Mouse (Mus musculus): ENCODE results near the gene Susd3. TPM values are rescaled to one million over a fixed set of nuclear protein-coding genes. Genes with fewer than 3 reads are reported as not detected.

Susd3 gene
- polyA plus RNA-seq, 1 experiment, result 139 TPM

DNA sequence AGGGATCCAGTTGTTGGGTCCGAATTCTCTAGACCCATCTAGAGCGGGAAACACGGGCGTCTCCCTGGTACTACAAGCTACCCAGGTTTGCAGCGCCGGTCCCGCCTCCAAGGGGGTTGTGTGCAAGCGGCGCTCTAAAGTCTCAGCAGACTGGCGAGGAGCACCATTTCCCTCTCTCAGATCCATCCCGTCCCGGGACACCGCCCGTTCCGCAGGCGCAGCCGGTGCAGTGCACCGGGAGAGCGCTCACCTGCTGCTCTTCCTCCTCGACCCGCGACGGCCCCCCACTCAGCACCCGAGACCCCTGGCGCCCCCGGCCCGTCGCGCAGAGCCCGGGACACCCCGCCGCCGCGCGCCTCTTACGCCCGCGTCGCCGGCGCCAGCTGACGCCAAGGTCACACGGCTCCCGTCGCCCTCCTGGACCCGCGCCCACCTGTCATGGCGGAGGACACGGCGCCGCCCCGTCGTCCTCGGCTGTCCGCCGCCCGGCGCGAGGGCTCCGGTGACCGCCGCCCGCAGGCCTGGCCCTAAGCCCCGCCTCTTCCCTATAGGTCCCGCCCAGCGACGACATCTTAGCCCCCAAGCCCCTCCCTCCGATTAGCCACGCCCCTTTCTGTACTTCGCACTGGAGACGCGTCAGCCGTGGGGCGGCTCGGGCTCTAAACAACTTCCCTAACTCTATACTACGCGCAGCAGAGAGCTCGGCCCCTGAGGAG is 32.8 kb downstream of the Susd3 start, which contains the start of gene Card19:
Gene Card19 (minus strand): TSS at position 534 of the 716 bp plus-strand sequence.
- TF ChIP-seq CTCF (IDR thresholded peaks at IDR 0.05; ENCODE audit: low read depth, low read length) (no peak), POLR2A (IDR thresholded peaks at IDR 0.05; ENCODE audit: borderline replicate concordance, low read depth, low read length) (no peak)
- Histone ChIP-seq H3K27ac (ENCODE audit: insufficient read depth, low read depth, low read length) (peak within 1 kb of the TSS; percentile 72), H3K4me1 (ENCODE audit: control insufficient read depth, insufficient read depth, low read length) (peaks cover 35% of the 10 kb centered on the region), H3K4me3 (ENCODE audit: insufficient read depth, low read length) (peak within 1 kb of the TSS; percentile 77)

- Histone ChIP-seq H3K27ac (ENCODE audit: insufficient read depth, low read depth, low read length) (peak overlapping the region; percentile 62), H3K4me1 (ENCODE audit: control insufficient read depth, insufficient read depth, low read length) (peaks cover 39% of the 10 kb centered on the region), H3K4me3 (ENCODE audit: insufficient read depth, low read length) (peak overlapping the region; percentile 77)
- TF ChIP-seq POLR2A (IDR thresholded peaks at IDR 0.05; ENCODE audit: borderline replicate concordance, low read depth, low read length) (no peak), CTCF (IDR thresholded peaks at IDR 0.05; ENCODE audit: low read depth, low read length) (no peak)
Observed at GRCm38 (mm10) chr13:49215128-49215503, 33.4 kb downstream of the Susd3 start.

GRCm38 (mm10) chr13:49214454-49214853 is 34.1 kb downstream of the Susd3 start:
- Histone ChIP-seq H3K4me3 (ENCODE audit: insufficient read depth, low read length) (peak overlapping the region; percentile 77), H3K27ac (ENCODE audit: insufficient read depth, low read depth, low read length) (peak overlapping the region; percentile 86), H3K4me1 (ENCODE audit: control insufficient read depth, insufficient read depth, low read length) (peaks cover 39% of the 10 kb centered on the region)
- TF ChIP-seq CTCF (IDR thresholded peaks at IDR 0.05; ENCODE audit: low read depth, low read length) (no peak), POLR2A (IDR thresholded peaks at IDR 0.05; ENCODE audit: borderline replicate concordance, low read depth, low read length) (no peak)

- peak overlapping the region; percentile 77 for H3K4me3 ChIP-seq (ENCODE audit: insufficient read depth, low read length)
- H3K27ac ChIP-seq (ENCODE audit: insufficient read depth, low read depth, low read length), result peak overlapping the region; percentile 86
- peaks cover 39% of the 10 kb centered on the region for H3K4me1 ChIP-seq (ENCODE audit: control insufficient read depth, insufficient read depth, low read length)
- TF ChIP-seq CTCF (IDR thresholded peaks at IDR 0.05; ENCODE audit: low read depth, low read length) (no peak), POLR2A (IDR thresholded peaks at IDR 0.05; ENCODE audit: borderline replicate concordance, low read depth, low read length) (no peak)
Observed at GRCm38 (mm10) chr13:49213531-49213932, 35.0 kb downstream of the Susd3 start.

DNA sequence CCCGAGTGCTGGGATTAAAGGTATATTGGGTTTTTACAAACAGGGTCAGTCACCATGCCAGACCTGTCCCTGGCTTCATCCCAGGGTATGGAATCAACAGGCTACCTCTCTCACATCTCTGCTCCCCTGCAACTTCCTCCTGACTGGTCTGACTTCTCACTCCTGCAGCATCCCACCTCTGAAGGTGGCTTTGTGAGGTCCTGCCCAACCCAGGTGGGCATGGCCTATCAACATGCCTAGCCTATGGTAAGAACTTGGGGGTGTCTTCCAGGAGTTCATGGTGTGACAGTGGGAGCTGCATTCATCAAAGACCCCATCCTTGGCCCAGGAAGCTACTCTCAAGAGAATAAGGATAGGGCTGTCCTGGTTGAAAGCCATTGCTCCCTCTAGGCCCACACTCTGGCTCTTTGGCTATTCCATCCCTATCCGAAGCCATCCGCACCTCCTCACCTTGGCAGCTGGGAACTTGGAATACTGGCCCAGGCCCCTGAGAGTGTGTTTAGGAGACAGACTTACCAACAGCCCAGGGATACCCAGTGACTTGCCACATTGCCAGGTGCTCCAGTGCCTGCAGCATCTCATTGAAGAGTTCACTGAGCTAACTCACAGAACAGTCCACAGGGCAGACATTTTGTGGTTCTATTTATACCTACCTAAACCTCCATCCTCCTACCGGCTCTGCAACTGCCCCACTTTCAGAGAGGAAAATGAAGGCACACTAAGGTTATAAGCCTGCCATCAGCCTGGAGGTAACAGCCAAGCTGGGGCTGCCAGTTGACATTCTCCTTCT is 35.6 kb downstream of the Susd3 start:
- H3K4me3 ChIP-seq (ENCODE audit: insufficient read depth, low read length), result peak overlapping the region; percentile 77
- TF ChIP-seq POLR2A (IDR thresholded peaks at IDR 0.05; ENCODE audit: borderline replicate concordance, low read depth, low read length) (no peak), CTCF (IDR thresholded peaks at IDR 0.05; ENCODE audit: low read depth, low read length) (no peak)
- peak overlapping the region; percentile 86 for H3K27ac ChIP-seq (ENCODE audit: insufficient read depth, low read depth, low read length)
- peaks cover 41% of the 10 kb centered on the region for H3K4me1 ChIP-seq (ENCODE audit: control insufficient read depth, insufficient read depth, low read length)

- no peak overlapping the region for H3K27ac ChIP-seq (ENCODE audit: insufficient read depth, low read depth, low read length)
- H3K4me1 ChIP-seq (ENCODE audit: control insufficient read depth, insufficient read depth, low read length), result peaks cover 52% of the 10 kb centered on the region
- no peak for TF ChIP-seq POLR2A (IDR thresholded peaks at IDR 0.05; ENCODE audit: borderline replicate concordance, low read depth, low read length)
- no peak for TF ChIP-seq CTCF (IDR thresholded peaks at IDR 0.05; ENCODE audit: low read depth, low read length)
- H3K4me3 ChIP-seq (ENCODE audit: insufficient read depth, low read length), result no peak overlapping the region
Observed at GRCm38 (mm10) chr13:49209306-49209705, 39.2 kb downstream of the Susd3 start.

GRCm38 (mm10) chr13:49206341-49206740 is 42.2 kb downstream of the Susd3 start:
- Histone ChIP-seq H3K27ac (ENCODE audit: insufficient read depth, low read depth, low read length) (peak overlapping the region; percentile 40; the same call in 1 of the 2 replicates), H3K4me3 (ENCODE audit: insufficient read depth, low read length) (no peak overlapping the region), H3K4me1 (ENCODE audit: control insufficient read depth, insufficient read depth, low read length) (peaks cover 50% of the 10 kb centered on the region)
- TF ChIP-seq POLR2A (IDR thresholded peaks at IDR 0.05; ENCODE audit: borderline replicate concordance, low read depth, low read length), result no peak
- no peak for TF ChIP-seq CTCF (IDR thresholded peaks at IDR 0.05; ENCODE audit: low read depth, low read length)

GRCm38 (mm10) chr13:49205381-49205998 is 43.0 kb downstream of the Susd3 start:
- Histone ChIP-seq H3K4me1 (ENCODE audit: control insufficient read depth, insufficient read depth, low read length) (peaks cover 50% of the 10 kb centered on the region), H3K4me3 (ENCODE audit: insufficient read depth, low read length) (no peak overlapping the region), H3K27ac (ENCODE audit: insufficient read depth, low read depth, low read length) (peak overlapping the region; percentile 59)
- TF ChIP-seq CTCF (IDR thresholded peaks at IDR 0.05; ENCODE audit: low read depth, low read length) (peak; percentile 93), POLR2A (IDR thresholded peaks at IDR 0.05; ENCODE audit: borderline replicate concordance, low read depth, low read length) (no peak)

DNA sequence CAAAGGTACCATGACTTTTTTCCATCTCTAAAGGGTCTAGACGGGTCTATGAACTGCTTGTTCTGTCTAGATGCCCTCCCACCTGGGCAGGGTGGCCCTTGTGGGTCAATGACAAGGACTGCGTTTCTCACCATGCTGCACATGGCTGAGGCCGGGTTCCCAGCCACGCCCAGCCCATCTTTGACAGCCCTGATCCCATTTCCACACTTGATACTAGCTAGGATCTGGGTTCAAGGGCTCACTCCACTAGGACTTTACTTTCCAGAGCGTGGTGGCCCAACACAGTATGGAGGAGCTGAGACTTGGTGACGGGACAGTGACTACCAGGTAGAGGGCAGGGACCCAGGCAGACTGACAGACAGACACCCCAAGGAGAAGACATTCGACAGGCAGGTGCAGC is 46.0 kb downstream of the Susd3 start:
- Histone ChIP-seq H3K4me1 (ENCODE audit: control insufficient read depth, insufficient read depth, low read length) (peaks cover 71% of the 10 kb centered on the region), H3K4me3 (ENCODE audit: insufficient read depth, low read length) (no peak overlapping the region), H3K27ac (ENCODE audit: insufficient read depth, low read depth, low read length) (no peak overlapping the region)
- no peak for TF ChIP-seq POLR2A (IDR thresholded peaks at IDR 0.05; ENCODE audit: borderline replicate concordance, low read depth, low read length)
- TF ChIP-seq CTCF (IDR thresholded peaks at IDR 0.05; ENCODE audit: low read depth, low read length), result no peak

All from bone marrow macrophage, adult 2 months (primary cell).